Mouse (Mus musculus) gastrocnemius, adult 2 months (tissue): ENCODE results near the gene Ofcc1. TPM values are rescaled to one million over a fixed set of nuclear protein-coding genes. Genes with fewer than 3 reads are reported as not detected.

Experiments used
- DNase-seq: peaks from one replicate; pipeline ENCODE4 v3.0.0; 2022
- H3K27ac ChIP-seq: fragments of 200-600 bp; 2 replicates; pipeline ENCODE4 v1.8.1; 2022; ENCODE audit warnings: mild to moderate bottlenecking
- H3K4me3 ChIP-seq: fragments of 200-600 bp; 2 replicates; pipeline ENCODE4 v1.8.1; 2022; ENCODE audit warnings: mild to moderate bottlenecking, moderate library complexity
- CTCF ChIP-seq: fragments of 200-600 bp; IDR thresholded peaks from 2 replicates; pipeline ENCODE4 v1.8.1; 2022; ENCODE audit warnings: antibody characterized with exemption, mild to moderate bottlenecking, moderate library complexity
- intact Hi-C: fragments of 180-260 bp; cut with DNase I; formaldehyde crosslinking; loops from one replicate; pipeline ENCODE4 v1.15.1; 2025
- total RNA-seq, 2 experiments: library from RNA; stranded (reverse); gene quantifications; 2 replicates each; pipeline ENCODE4 v1.2.3; 2021

Gene Ofcc1
- total RNA-seq, 2 experiments from 2014 or later, result not detected

GRCm38 (mm10) chr13:40290846-40291245 lies 70.4 kb downstream of the Ofcc1 start:
- intact Hi-C loops, result no loop called here
- no peak for DNase-seq
- no peak for TF ChIP-seq CTCF

DNA sequence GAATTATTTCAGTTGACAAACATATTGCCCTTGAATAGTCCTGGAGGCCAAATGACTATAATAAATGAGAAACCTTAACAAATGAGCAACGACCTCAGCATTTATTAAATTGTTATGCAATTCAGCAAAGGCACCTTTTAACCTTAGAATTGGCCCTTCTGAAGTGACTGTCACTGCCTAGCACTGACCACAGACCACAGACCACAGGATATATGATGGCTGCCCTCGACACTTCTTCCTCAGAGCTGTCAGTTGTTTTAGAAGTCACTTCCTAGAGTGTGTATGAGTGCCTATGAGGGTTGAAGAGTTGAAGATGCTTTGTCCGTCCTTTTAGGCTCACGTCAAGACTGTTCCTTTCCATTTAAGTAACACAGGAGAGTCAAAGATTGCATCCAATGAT lies 72.6 kb downstream of the Ofcc1 start:
- TF ChIP-seq CTCF, result no peak
- intact Hi-C loops, result no loop called here
- Histone ChIP-seq H3K27ac (no peak overlapping the region), H3K4me3 (no peak overlapping the region)
- DNase-seq, result no peak

More at GRCm38 (mm10) chr13:40290846-40291245, 70.4 kb downstream of the Ofcc1 start:
- Histone ChIP-seq H3K27ac (no peak overlapping the region), H3K4me3 (no peak overlapping the region)

DNA sequence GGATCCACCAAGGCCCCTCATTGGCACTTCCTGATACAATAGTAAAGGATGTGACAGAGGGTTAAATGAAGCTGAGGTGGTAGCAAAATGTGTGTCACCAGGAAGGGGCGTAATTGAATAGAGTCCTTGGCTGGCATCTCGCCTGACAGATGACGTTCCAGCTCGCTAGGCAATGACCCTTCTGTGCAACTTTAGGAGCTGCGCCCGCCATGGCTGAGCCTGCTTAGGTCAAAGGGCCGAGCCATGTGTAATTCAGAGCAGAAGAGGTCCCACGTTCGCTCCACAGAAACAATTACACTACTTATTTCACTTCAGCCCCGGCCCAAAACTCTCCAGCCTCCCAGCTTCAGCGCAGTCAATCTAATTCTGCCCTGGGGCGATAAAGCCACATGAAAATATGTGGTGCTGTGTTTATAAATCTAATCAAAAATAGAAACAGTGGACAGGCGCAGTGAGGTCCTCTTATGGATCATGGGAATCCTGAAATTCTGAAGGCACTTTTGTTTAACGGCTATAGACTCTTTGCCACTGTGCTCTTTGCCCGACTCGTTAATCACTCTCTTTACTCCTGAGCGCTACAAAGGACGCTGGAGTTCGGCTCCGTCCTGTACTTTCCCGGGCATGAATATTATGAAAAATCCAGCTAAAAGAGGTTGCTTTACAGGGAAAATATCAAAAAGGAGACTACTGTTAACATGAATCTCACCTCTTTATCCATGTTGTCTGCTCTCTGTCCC lies 73.8 kb downstream of the Ofcc1 start:
- H3K4me3 ChIP-seq, result no peak overlapping the region
- intact Hi-C loops, result no loop called here
- TF ChIP-seq CTCF, result no peak
- no peak for DNase-seq
- no peak overlapping the region for H3K27ac ChIP-seq

- no peak for TF ChIP-seq CTCF
- no peak for DNase-seq
- intact Hi-C loops, result no loop called here
- H3K27ac ChIP-seq, result no peak overlapping the region
- H3K4me3 ChIP-seq, result no peak overlapping the region
These were observed 75.9 kb downstream of the Ofcc1 start for GRCm38 (mm10) chr13:40285234-40285791.

DNA sequence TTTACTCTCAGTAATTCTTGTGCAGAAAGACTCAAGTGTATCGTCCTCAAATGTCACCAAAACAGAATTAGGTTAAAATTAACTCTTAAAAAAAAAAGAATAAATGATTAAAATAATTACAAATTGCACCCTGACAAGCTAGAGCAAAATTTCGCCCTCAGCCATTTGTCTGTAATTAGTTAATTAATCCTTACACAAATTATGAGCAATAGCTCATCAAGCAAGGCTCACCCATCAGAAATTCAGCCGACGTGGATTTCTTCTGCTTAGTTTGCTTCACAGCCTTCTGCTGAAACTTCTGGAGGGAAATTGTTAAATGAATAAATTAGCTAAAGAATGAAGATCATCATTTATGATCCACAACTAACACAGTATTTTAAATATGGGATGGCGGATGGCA lies 80.6 kb downstream of the Ofcc1 start:
- DNase-seq, result no peak
- TF ChIP-seq CTCF, result no peak
- no peak overlapping the region for H3K4me3 ChIP-seq
- H3K27ac ChIP-seq, result no peak overlapping the region
- intact Hi-C loops, result no loop called here

GRCm38 (mm10) chr13:40267546-40267945 lies 93.7 kb downstream of the Ofcc1 start:
- intact Hi-C loops, result no loop called here

DNA sequence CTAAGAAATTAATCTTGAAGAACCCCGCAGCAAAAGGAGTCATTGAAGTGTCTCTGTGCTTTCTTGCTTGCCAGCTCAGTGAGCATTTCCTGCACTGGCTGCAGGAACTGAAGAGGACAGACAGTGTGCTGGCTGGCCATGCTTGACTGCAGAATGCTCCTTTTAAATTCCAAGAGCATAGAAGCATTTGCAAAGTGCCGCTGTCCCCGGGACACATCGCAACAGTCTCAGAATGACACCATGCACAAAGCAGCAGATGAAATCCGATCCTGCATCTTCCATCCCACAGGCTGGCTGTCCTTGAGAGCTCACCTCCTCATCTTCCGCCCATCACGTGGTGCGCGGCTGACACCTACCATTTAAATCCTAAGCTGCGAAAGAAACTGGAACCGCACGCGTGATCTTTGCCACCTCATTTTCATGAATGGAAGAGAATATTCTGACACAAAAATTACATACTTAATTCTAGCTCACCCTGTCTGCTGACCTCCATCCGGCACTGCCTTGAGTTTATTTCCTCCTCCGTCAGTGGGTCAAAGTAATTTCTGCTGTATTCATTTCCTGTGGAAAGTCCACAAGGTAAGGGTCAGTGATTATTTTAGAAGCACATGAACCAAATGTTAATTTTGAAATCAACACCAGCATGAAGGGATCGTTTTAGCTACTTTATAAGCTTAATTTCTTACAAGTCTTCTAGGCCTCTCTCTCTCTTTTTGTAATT lies 98.0 kb downstream of the Ofcc1 start:
- DNase-seq, result no peak
- H3K27ac ChIP-seq, result no peak overlapping the region
- intact Hi-C loops, result no loop called here

More at GRCm38 (mm10) chr13:40267546-40267945, 93.7 kb downstream of the Ofcc1 start:
- no peak for TF ChIP-seq CTCF
- H3K27ac ChIP-seq, result no peak overlapping the region
- no peak for DNase-seq
- no peak overlapping the region for H3K4me3 ChIP-seq

GRCm38 (mm10) chr13:40258757-40259156 lies 102.5 kb downstream of the Ofcc1 start:
- H3K4me3 ChIP-seq, result no peak overlapping the region
- H3K27ac ChIP-seq, result no peak overlapping the region
- intact Hi-C loops, result no loop called here
- TF ChIP-seq CTCF, result no peak
- no peak for DNase-seq

More for the DNA sequence above, 98.0 kb downstream of the Ofcc1 start:
- no peak for TF ChIP-seq CTCF
- peak overlapping the region; percentile 7; the same call in 1 of the 2 replicates for H3K4me3 ChIP-seq

DNA sequence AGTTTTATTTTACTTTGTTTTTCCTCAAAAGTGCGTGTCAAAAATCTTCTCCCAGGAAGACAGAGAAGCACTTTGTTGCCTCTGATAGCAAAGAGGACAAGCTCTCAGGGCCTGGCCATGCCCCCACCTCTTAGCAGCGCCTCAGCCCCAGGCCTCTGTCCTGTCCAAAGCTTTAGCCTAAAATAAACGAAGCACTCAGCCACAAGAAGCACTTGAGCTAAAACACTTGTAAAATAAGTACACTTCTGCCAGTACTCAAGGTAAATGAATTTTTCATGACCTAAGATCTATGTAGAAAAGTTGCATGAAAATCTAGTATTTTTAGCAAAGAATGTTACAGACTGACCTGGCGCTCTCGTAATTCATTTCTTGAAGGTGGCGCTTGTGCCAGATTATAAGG lies 117.4 kb downstream of the Ofcc1 start:
- no peak for TF ChIP-seq CTCF
- no peak for DNase-seq
- intact Hi-C loops, result no loop called here
- Histone ChIP-seq H3K4me3 (no peak overlapping the region), H3K27ac (no peak overlapping the region)

DNA sequence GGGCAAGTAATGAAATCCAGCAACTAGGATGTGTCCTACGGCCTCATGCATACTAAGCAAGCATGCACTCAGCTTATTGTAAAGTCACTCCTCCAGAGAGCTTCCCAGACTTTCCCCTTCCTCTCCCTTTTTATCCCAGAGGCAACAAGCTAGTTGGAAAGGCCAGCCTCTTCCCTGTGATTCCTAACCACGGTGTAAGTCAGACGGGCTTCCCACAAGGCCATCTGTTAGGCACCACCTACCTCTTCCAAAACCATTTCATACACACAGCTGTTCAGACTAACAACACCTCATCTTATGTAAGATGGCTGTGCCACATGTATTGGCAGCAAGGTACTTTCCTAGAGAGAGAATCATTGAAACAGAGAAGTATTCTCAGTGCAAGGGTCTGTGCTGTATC lies 124.9 kb downstream of the Ofcc1 start:
- no peak for TF ChIP-seq CTCF
- no peak overlapping the region for H3K27ac ChIP-seq
- intact Hi-C loops, result no loop called here
- no peak overlapping the region for H3K4me3 ChIP-seq
- DNase-seq, result no peak

GRCm38 (mm10) chr13:40208314-40208713 lies 152.9 kb downstream of the Ofcc1 start:
- intact Hi-C loops, result no loop called here
- Histone ChIP-seq H3K27ac (no peak overlapping the region), H3K4me3 (no peak overlapping the region)
- TF ChIP-seq CTCF, result no peak
- no peak for DNase-seq

DNA sequence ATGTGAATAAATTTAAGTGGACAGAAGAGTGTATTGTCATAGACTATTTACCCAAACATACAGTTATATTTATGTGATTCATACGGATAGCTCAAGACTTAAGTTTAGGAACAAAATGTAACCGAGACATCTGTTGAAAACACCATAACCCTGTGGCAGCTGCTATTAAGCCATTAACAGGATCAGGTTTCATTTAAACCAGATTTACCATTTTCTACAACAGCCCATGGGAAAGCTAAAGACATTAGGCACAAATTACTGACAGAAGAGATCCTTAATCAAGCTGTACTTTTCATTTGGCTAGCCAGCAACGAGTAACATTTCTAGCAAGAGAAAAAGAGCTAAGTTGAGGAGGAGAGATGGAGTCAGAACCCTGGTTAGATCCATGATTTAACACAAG lies 179.5 kb downstream of the Ofcc1 start:
- no peak for DNase-seq
- H3K4me3 ChIP-seq, result no peak overlapping the region
- TF ChIP-seq CTCF, result no peak
- intact Hi-C loops, result no loop called here
- H3K27ac ChIP-seq, result no peak overlapping the region

DNA sequence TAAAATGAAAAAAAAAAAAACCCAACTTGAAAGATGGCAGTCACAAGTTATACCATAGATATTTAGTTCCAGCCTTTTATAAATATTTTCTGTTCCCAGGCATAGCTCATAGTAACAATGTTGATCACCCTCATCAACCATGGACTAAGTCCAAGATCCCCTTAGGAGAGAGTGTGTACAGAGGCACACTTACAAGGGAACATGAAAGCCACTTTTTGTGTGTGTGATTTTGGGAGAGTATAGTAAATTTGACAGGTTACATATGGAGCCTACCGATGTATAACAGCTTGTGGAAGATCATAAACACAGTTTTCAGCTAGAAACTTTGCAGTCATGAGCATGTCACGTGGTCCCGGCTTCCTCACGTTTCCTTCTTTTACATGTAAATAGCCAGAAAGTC lies 189.5 kb downstream of the Ofcc1 start:
- Histone ChIP-seq H3K4me3 (no peak overlapping the region), H3K27ac (no peak overlapping the region)
- no peak for DNase-seq
- TF ChIP-seq CTCF, result no peak
- intact Hi-C loops, result no loop called here
